In genomic region chr13:11105571-11105970, GRCm38 (mm10) we compare ENCODE assay signal across 17 mouse cellular contexts.
DNase-seq lines count a peak whose midpoint lies in the region; ATAC-seq and TF ChIP-seq lines count a peak whose summit lies in the region.
"Had no signal": no experiment of that assay in that cellular context is flagged by ENCODE, and none has a peak within 500 bp of the region (broad histone marks: within the 10 kb centered on the region; RNA-seq: fewer than 3 reads in every experiment).

No protein-coding gene starts in this region.

- no peak for TF ChIP-seq CTCF in kidney, postnatal 0 days (IDR thresholded peaks at IDR 0.05; ENCODE audit: low read depth)

- intact Hi-C loops in heart, postnatal 14 days (cut with DNase I) = no loop called here

- H3K4me1 ChIP-seq in kidney, postnatal 0 days (replicated peaks; ENCODE audit: insufficient read depth, low read length) = no peaks in the 10 kb centered on the region
- H3K4me1 ChIP-seq: embryonic facial prominence, embryonic 13.5 days; forebrain, embryonic 15.5 days; hindbrain, embryonic 12.5 days had no signal

- H3K4me2 ChIP-seq in kidney, postnatal 0 days (ENCODE audit: low read length) = no peak overlapping the region
- H3K4me2 ChIP-seq: embryonic facial prominence, embryonic 13.5 days; forebrain, embryonic 15.5 days; hindbrain, embryonic 12.5 days; midbrain, embryonic 11.5 days had no signal

- H3K4me3 ChIP-seq in kidney, postnatal 0 days (replicated peaks; ENCODE audit: low read depth, low read length) = no peak overlapping the region
- H3K4me3 ChIP-seq: embryonic facial prominence, embryonic 13.5 days; forebrain, embryonic 15.5 days; hindbrain, embryonic 12.5 days had no signal

- ATAC-seq in kidney, postnatal 0 days (replicated peaks; ENCODE audit: low FRiP score, low read depth) = no peak
- ATAC-seq: forebrain, embryonic 15.5 days; intestine, postnatal 0 days had no signal

- 29% methylated on average over 2 of the region's 2 CpGs for WGBS in kidney, postnatal 0 days

- no peaks in the 10 kb centered on the region for H3K36me3 ChIP-seq in kidney, postnatal 0 days (ENCODE audit: insufficient read depth, low read length)
- H3K36me3 ChIP-seq: embryonic facial prominence, embryonic 13.5 days; forebrain, embryonic 15.5 days; hindbrain, embryonic 12.5 days had no signal

- no peak overlapping the region for H3K27ac ChIP-seq in kidney, postnatal 0 days
- H3K27ac ChIP-seq: embryonic facial prominence, embryonic 13.5 days; forebrain, embryonic 15.5 days; hindbrain, embryonic 12.5 days; liver, embryonic 14.5 days had no signal

- peak; percentile 15 for DNase-seq in urinary bladder, postnatal 14 days (ENCODE audit: low spot score)
- DNase-seq in urinary bladder, postnatal 25 days (ENCODE audit: low spot score) = no peak
- DNase-seq in heart, postnatal 14 days = peak; percentile 12 to 14
- peak; percentile 90 for DNase-seq in kidney, postnatal 0 days (ENCODE audit: low spot score)
- no peak for DNase-seq in testis, postnatal 14 days (ENCODE audit: low spot score)
- no peak for DNase-seq in right cerebral cortex, postnatal 25 days
- DNase-seq in right cerebral cortex, adult 2 months (ENCODE audit: low spot score in 2 of 2) = no peak
- DNase-seq: cerebellum, adult 9-10 months; gastrocnemius, postnatal 10 days; right cerebral cortex, postnatal 14 days; thymus, postnatal 4 days had no signal

- no peak overlapping the region for H3K9ac ChIP-seq in kidney, postnatal 0 days (ENCODE audit: low read depth, low read length)
- H3K9ac ChIP-seq: embryonic facial prominence, embryonic 13.5 days; forebrain, embryonic 15.5 days; hindbrain, embryonic 12.5 days; liver, embryonic 14.5 days had no signal

- no peaks in the 10 kb centered on the region for H3K27me3 ChIP-seq in kidney, postnatal 0 days (ENCODE audit: insufficient read depth, low read length)
- H3K27me3 ChIP-seq: embryonic facial prominence, embryonic 13.5 days; forebrain, embryonic 15.5 days; hindbrain, embryonic 12.5 days had no signal

- no peaks in the 10 kb centered on the region for H3K9me3 ChIP-seq in kidney, postnatal 0 days (replicated peaks; ENCODE audit: low read length)
- H3K9me3 ChIP-seq: embryonic facial prominence, embryonic 13.5 days; forebrain, embryonic 15.5 days; hindbrain, embryonic 12.5 days had no signal

Comparison
In these comparisons a context has a peak if more than half of its experiments do, and no peak if none do; other contexts are left out.
1. DNase-seq: peak in urinary bladder, postnatal 14 days (single experiment), heart, postnatal 14 days (2 of 2) and kidney, postnatal 0 days (single experiment); none in urinary bladder, postnatal 25 days (single experiment), testis, postnatal 14 days (single experiment), right cerebral cortex, postnatal 25 days (single experiment) and right cerebral cortex, adult 2 months (0 of 2).